Mouse (Mus musculus): ENCODE measurements around the gene Obscn. TPM values are rescaled to one million over a fixed set of nuclear protein-coding genes. Genes with fewer than 3 reads are reported as not detected.

Gene Obscn
- polyA plus RNA-seq, 1 experiment from 2014 or later, result 0.31 TPM

DNA sequence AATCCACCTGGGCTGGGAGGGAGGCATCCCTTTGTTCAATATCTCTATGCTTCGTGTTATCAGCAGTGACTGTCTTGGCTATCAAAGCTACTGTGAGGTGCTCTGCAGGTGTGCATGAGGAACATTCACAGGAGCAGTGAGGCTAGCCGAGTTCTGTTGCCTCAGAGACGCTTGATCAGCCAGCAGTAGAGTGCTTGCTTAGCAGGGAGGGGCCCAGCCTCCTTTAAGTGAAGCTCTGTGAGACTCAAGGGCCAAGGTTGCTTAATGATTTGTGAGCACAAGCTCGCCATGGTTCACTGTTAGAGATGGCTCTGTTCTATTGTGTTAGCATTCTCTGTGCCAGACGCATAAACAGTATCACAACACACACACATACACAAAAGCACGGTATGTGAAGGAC, 166.5 kb downstream of the Obscn start:
- TF ChIP-seq CTCF (IDR thresholded peaks at IDR 0.05; ENCODE audit: low read depth) (no peak), EP300 (IDR thresholded peaks at IDR 0.05; ENCODE audit: low read depth) (no peak)
- peaks cover 11% of the 10 kb centered on the region for H3K4me1 ChIP-seq (ENCODE audit: insufficient read depth)
- ATAC-seq (no peak), DNase-seq (no peak)
- WGBS (ENCODE audit: insufficient replicate concordance), result 67% methylated on average over 6 of the region's 6 CpGs
- H3K4me3 ChIP-seq (ENCODE audit: low read depth, low read length), result no peak overlapping the region
- H3K4me2 ChIP-seq (ENCODE audit: low read depth, low read length), result no peak overlapping the region
- no peaks in the 10 kb centered on the region for H3K9me3 ChIP-seq (ENCODE audit: low read length)
- no peak overlapping the region for H3K9ac ChIP-seq (replicated peaks)
- no peak overlapping the region for H3K27ac ChIP-seq (ENCODE audit: low read depth)
- H3K27me3 ChIP-seq (ENCODE audit: insufficient read depth, low read length), result no peaks in the 10 kb centered on the region
- H3K36me3 ChIP-seq (replicated peaks; ENCODE audit: insufficient read depth, low read length), result peaks cover 9% of the 10 kb centered on the region; the same call in 1 of the 2 replicates

DNA sequence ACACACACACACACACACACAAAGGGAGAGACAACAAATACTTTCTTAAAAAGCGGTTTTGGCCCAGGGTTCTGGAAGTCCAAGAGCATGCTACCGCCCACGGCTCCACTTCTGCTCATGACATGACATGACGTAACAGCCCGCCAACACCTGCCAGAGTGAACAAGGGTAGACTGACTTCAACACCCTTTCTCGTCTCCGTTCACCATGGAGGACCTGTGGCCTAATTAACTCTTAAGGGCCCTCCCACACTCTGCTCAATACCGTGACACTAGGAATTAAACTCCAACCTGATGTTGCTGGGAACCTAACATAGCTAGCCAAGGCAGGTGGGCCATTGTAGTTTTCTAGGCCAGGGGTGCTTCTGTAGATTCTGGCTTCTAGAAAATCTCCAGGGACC, 167.2 kb downstream of the Obscn start:
- DNase-seq, result no peak

DNA sequence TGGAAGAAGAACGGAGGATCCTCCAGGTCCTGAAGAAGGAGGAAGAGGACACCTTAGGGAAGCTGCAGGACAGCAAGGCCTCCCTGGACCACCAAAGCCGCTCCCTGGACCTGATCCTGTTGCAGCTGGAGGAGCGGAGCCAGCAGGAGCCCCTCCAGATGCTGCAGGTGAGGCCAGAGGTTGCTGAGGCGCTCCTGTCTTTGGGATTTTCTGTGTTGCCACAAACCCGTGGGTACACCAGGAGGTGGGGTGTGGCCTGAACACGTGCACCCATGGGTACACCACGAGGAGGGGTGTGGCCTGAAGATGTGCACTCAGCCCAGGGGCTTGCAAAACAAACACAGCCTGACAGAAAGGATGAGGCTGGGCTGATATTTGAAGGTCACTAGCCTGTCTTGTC, 167.7 kb downstream of the Obscn start:
- peaks cover 13% of the 10 kb centered on the region for H3K4me1 ChIP-seq (ENCODE audit: insufficient read depth)
- DNase-seq (no peak), ATAC-seq (no peak)
- H3K27me3 ChIP-seq (ENCODE audit: insufficient read depth, low read length), result no peaks in the 10 kb centered on the region
- no peak overlapping the region for H3K9ac ChIP-seq (replicated peaks)
- TF ChIP-seq CTCF (IDR thresholded peaks at IDR 0.05; ENCODE audit: low read depth) (no peak), EP300 (IDR thresholded peaks at IDR 0.05; ENCODE audit: low read depth) (no peak)
- H3K27ac ChIP-seq (ENCODE audit: low read depth), result no peak overlapping the region
- WGBS (ENCODE audit: insufficient replicate concordance), result 59% methylated on average over 7 of the region's 7 CpGs
- H3K9me3 ChIP-seq (ENCODE audit: low read length), result no peaks in the 10 kb centered on the region
- no peak overlapping the region for H3K4me3 ChIP-seq (ENCODE audit: low read depth, low read length)
- H3K36me3 ChIP-seq (replicated peaks; ENCODE audit: insufficient read depth, low read length), result peaks cover 9% of the 10 kb centered on the region; the same call in 1 of the 2 replicates
- no peak overlapping the region for H3K4me2 ChIP-seq (ENCODE audit: low read depth, low read length)

More for the DNA sequence above, 167.2 kb downstream of the Obscn start:
- H3K27ac ChIP-seq (ENCODE audit: low read depth), result no peak overlapping the region
- H3K36me3 ChIP-seq (replicated peaks; ENCODE audit: insufficient read depth, low read length), result peaks cover 9% of the 10 kb centered on the region; the same call in 1 of the 2 replicates
- no peak overlapping the region for H3K4me2 ChIP-seq (ENCODE audit: low read depth, low read length)
- H3K4me1 ChIP-seq (ENCODE audit: insufficient read depth), result peaks cover 11% of the 10 kb centered on the region
- TF ChIP-seq EP300 (IDR thresholded peaks at IDR 0.05; ENCODE audit: low read depth) (no peak), CTCF (IDR thresholded peaks at IDR 0.05; ENCODE audit: low read depth) (no peak)
- no peak overlapping the region for H3K9ac ChIP-seq (replicated peaks)
- no peaks in the 10 kb centered on the region for H3K27me3 ChIP-seq (ENCODE audit: insufficient read depth, low read length)
- no peaks in the 10 kb centered on the region for H3K9me3 ChIP-seq (ENCODE audit: low read length)
- no peak for ATAC-seq
- 52% methylated on average over 8 of the region's 8 CpGs for WGBS (ENCODE audit: insufficient replicate concordance)
- H3K4me3 ChIP-seq (ENCODE audit: low read depth, low read length), result no peak overlapping the region

DNA sequence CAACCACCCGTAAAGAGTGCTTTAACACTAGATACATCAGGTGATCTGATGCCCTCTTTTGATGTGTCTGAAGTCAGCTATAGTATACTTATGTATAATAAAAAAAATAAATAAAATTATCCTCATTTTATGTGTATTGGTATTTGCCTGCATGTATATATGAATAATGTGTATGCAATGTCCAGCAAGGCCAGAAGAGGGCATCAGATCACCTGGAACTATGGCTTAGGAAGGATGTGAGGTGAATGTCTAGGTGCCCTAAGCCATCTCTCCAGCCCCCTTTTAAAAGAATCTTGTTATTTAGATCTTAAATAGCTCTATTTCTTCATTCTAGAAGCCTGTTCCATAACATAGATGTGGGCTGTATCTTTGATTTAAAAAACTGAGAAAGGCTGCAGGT, 168.9 kb downstream of the Obscn start:
- H3K4me1 ChIP-seq (ENCODE audit: insufficient read depth), result peaks cover 15% of the 10 kb centered on the region
- no peak overlapping the region for H3K4me3 ChIP-seq (ENCODE audit: low read depth, low read length)
- WGBS (ENCODE audit: insufficient replicate concordance), result 86% methylated on average over 1 of the region's 1 CpGs
- no peaks in the 10 kb centered on the region for H3K27me3 ChIP-seq (ENCODE audit: insufficient read depth, low read length)
- no peak overlapping the region for H3K27ac ChIP-seq (ENCODE audit: low read depth)
- peak; percentile 50 for DNase-seq
- peak; percentile 76 for TF ChIP-seq CTCF (IDR thresholded peaks at IDR 0.05; ENCODE audit: low read depth)
- no peak for TF ChIP-seq EP300 (IDR thresholded peaks at IDR 0.05; ENCODE audit: low read depth)
- peaks cover 9% of the 10 kb centered on the region; the same call in 1 of the 2 replicates for H3K36me3 ChIP-seq (replicated peaks; ENCODE audit: insufficient read depth, low read length)
- H3K9ac ChIP-seq (replicated peaks), result no peak overlapping the region
- no peak for ATAC-seq
- no peaks in the 10 kb centered on the region for H3K9me3 ChIP-seq (ENCODE audit: low read length)
- H3K4me2 ChIP-seq (ENCODE audit: low read depth, low read length), result no peak overlapping the region

DNA sequence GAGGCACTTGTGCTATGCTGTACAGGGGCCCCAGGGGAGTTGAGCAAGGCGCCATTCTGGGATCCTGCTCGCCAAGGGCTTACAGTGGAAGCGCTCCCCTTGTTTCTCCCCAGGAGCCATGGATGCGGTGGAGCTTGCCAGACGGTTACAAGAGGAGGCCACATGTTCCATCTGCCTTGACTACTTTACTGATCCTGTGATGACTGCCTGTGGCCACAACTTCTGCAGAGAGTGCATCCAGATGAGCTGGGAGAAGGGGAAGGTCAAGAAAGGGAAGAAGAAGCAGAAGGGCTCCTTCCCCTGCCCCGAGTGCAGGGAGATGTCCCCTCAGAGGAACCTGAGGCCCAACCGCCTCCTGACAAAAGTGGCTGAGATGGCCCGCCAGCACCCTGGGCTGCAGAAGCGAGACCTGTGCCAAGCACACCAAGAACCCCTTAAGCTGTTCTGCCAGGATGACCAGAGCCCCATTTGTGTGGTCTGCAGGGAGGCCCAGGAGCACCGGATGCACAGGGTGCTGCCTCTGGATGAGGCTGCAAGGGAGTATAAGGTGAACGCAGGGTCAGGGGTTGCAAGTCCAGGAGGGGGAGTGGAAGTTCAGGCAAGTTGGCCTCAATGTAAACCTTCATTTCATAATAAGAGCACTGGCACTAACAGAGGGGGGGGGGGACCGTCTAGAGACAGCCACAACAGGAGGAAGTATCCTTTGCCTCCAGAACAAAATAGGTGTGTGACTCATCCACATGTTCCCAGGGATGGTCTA, 171.0 kb downstream of the Obscn start:
- Histone ChIP-seq H3K9ac (replicated peaks) (no peak overlapping the region), H3K36me3 (replicated peaks; ENCODE audit: insufficient read depth, low read length) (no peaks in the 10 kb centered on the region), H3K4me1 (ENCODE audit: insufficient read depth) (peaks cover 18% of the 10 kb centered on the region), H3K27me3 (ENCODE audit: insufficient read depth, low read length) (peaks cover 4% of the 10 kb centered on the region; the same call in 1 of the 2 replicates), H3K4me2 (ENCODE audit: low read depth, low read length) (no peak overlapping the region), H3K4me3 (ENCODE audit: low read depth, low read length) (no peak overlapping the region), H3K9me3 (ENCODE audit: low read length) (no peaks in the 10 kb centered on the region), H3K27ac (ENCODE audit: low read depth) (no peak overlapping the region)
- DNase-seq (no peak), ATAC-seq (peak; percentile 54)
- TF ChIP-seq CTCF (IDR thresholded peaks at IDR 0.05; ENCODE audit: low read depth) (no peak), EP300 (IDR thresholded peaks at IDR 0.05; ENCODE audit: low read depth) (no peak)
- 42% methylated on average over 12 of the region's 12 CpGs for WGBS (ENCODE audit: insufficient replicate concordance)

DNA sequence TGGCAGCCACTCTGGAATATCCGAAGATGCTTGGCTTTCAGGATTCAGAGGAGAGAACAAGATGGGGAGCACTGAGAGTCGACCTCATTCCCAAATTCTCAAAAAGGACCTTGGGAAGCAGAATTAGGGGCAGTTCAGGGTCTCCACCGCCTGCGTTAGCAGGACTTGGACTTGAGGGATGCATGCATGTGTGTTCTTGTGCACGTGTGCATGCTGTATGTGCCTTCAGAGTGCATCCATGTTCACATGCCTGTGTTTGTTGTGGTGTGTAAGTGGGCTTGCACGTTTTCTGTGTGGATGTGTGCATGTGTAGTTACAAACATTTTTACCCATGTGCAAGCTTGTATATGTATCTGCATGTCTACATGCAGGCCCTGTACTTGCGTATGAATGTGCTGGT, 172.0 kb downstream of the Obscn start:
- Histone ChIP-seq H3K9ac (replicated peaks) (no peak overlapping the region), H3K4me2 (ENCODE audit: low read depth, low read length) (no peak overlapping the region), H3K36me3 (replicated peaks; ENCODE audit: insufficient read depth, low read length) (no peaks in the 10 kb centered on the region), H3K27ac (ENCODE audit: low read depth) (no peak overlapping the region), H3K9me3 (ENCODE audit: low read length) (no peaks in the 10 kb centered on the region), H3K4me1 (ENCODE audit: insufficient read depth) (peaks cover 19% of the 10 kb centered on the region), H3K4me3 (ENCODE audit: low read depth, low read length) (no peak overlapping the region), H3K27me3 (ENCODE audit: insufficient read depth, low read length) (peaks cover 4% of the 10 kb centered on the region; the same call in 1 of the 2 replicates)
- 78% methylated on average over 7 of the region's 7 CpGs for WGBS (ENCODE audit: insufficient replicate concordance)
- DNase-seq, result no peak
- TF ChIP-seq EP300 (IDR thresholded peaks at IDR 0.05; ENCODE audit: low read depth) (no peak), CTCF (IDR thresholded peaks at IDR 0.05; ENCODE audit: low read depth) (no peak)
- ATAC-seq, result no peak

All from liver, postnatal 0 days (tissue).